In the genomic region with DNA sequence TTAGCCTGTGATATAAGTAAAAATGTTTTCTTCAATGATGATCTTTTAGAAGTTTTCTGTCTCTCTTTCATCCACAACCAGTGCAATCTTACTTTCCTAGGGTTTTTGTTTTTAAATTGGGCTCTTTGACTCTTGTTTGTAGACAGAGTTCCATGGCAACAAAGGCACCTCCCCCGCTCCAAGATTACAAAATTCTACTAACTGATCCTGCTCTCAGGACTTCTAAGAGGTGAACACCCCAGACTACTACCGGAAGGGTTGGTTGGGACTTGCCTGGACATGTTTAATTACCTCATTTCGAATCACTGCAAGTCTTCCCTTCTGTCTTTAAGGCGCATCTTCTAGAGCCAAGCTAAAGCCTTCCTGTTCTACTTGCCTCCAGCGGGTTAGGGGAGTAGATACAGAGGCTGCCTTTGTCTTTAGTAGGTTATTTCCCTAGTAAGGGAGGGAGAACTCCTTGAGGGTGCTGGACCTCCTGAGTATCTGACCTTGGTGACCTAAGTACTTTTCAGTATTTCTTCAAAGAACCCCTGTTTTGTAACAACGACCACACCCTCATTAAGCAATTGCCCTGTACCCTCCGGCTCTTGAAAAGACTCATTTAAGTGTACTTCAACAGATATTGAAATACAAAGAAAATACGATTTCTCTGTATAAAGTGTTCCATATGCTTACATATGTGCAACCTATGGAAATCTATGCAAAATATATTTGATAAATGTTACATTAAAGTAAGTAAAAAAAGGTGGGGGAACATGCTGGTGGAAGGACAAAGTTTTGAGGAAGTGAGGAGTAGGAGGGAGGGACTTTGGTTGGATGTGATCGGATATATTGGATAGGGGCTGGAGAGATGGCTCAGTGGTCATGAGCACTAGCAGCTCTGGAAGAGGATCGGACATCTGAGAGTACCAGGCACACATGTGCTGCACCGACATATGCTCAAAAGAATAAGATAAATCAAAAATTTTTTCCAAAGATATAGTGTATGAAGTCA, we compare ENCODE assay signal across 8 mouse cellular contexts. TPM values are rescaled to one million over a fixed set of nuclear protein-coding genes. Genes with fewer than 3 reads are reported as not detected.
DNase-seq lines count a peak whose midpoint lies in the region; ATAC-seq lines count a peak whose summit lies in the region.

No protein-coding gene starts in this region.

- H3K9me3 ChIP-seq in hindbrain, embryonic 10.5 days, result no peaks in the 10 kb centered on the region
- no peaks in the 10 kb centered on the region for H3K9me3 ChIP-seq in hindbrain, embryonic 11.5 days (ENCODE audit: control insufficient read depth, low read length)
- H3K9me3 ChIP-seq in intestine, embryonic 15.5 days, result no peaks in the 10 kb centered on the region
- H3K9me3 ChIP-seq in midbrain, embryonic 11.5 days (ENCODE audit: control insufficient read depth, low read length), result no peaks in the 10 kb centered on the region

- no peak for ATAC-seq in hindbrain, embryonic 11.5 days (ENCODE audit: low FRiP score)
- peak; percentile 10; the same call in 1 of the 2 replicates for ATAC-seq in common myeloid progenitor, adult 5-6 weeks (replicated peaks; ENCODE audit: low read depth, poor library complexity, severe bottlenecking)
- no peak for ATAC-seq in intestine, embryonic 15.5 days
- no peak for ATAC-seq in midbrain, embryonic 11.5 days (ENCODE audit: low FRiP score)

- no peak for DNase-seq in hindbrain, embryonic 10.5 days (ENCODE audit: low spot score)
- no peak for DNase-seq in hindbrain, embryonic 11.5 days (ENCODE audit: low spot score)
- peak; percentile 69 for DNase-seq in midbrain, embryonic 11.5 days (ENCODE audit: low spot score, missing footprints)
- no peak for DNase-seq in thymus, postnatal 14 days
- no peak for DNase-seq in layer of hippocampus, postnatal 25 days (ENCODE audit: extremely low spot score in 1 of 2, low spot score in 1 of 2)
- DNase-seq in spleen, postnatal 4 days (ENCODE audit: low spot score in 2 of 2), result no peak

- no peak overlapping the region for H3K9ac ChIP-seq in hindbrain, embryonic 11.5 days (ENCODE audit: low read depth, low read length)
- peak overlapping the region; percentile 68 for H3K9ac ChIP-seq in intestine, embryonic 15.5 days
- H3K9ac ChIP-seq in midbrain, embryonic 11.5 days (ENCODE audit: low read length), result no peak overlapping the region; the same call in 1 of the 2 replicates

- H3K4me3 ChIP-seq in hindbrain, embryonic 10.5 days, result peak overlapping the region; percentile 90
- H3K4me3 ChIP-seq in hindbrain, embryonic 11.5 days (ENCODE audit: low read depth, low read length), result no peak overlapping the region
- peak overlapping the region; percentile 92; the same call in 1 of the 2 replicates for H3K4me3 ChIP-seq in intestine, embryonic 15.5 days (replicated peaks)
- H3K4me3 ChIP-seq in midbrain, embryonic 11.5 days (ENCODE audit: low read depth, low read length), result no peak overlapping the region

- H3K4me2 ChIP-seq in hindbrain, embryonic 11.5 days (replicated peaks; ENCODE audit: low read depth, low read length), result no peak overlapping the region; the same call in 1 of the 2 replicates
- H3K4me2 ChIP-seq in intestine, embryonic 15.5 days (replicated peaks), result peak overlapping the region; percentile 87
- H3K4me2 ChIP-seq in midbrain, embryonic 11.5 days, result peak overlapping the region; percentile 67

- no peaks in the 10 kb centered on the region for H3K27me3 ChIP-seq in hindbrain, embryonic 10.5 days (ENCODE audit: insufficient read depth, poor library complexity, severe bottlenecking)
- no peaks in the 10 kb centered on the region for H3K27me3 ChIP-seq in hindbrain, embryonic 11.5 days (ENCODE audit: control insufficient read depth, insufficient read depth, low read length)
- H3K27me3 ChIP-seq in intestine, embryonic 15.5 days (replicated peaks), result no peaks in the 10 kb centered on the region
- H3K27me3 ChIP-seq in midbrain, embryonic 11.5 days (ENCODE audit: control insufficient read depth, insufficient read depth, low read length), result no peaks in the 10 kb centered on the region

- H3K4me1 ChIP-seq in hindbrain, embryonic 10.5 days (replicated peaks), result peaks cover 37% of the 10 kb centered on the region
- 0 out of 2 replicates have a peak, but pooled peaks cover 2% of the 10 kb centered on the region for H3K4me1 ChIP-seq in hindbrain, embryonic 11.5 days (replicated peaks; ENCODE audit: control insufficient read depth, insufficient read depth, low read length)
- H3K4me1 ChIP-seq in intestine, embryonic 15.5 days (replicated peaks), result peaks cover 6% of the 10 kb centered on the region
- H3K4me1 ChIP-seq in midbrain, embryonic 11.5 days (ENCODE audit: control insufficient read depth, insufficient read depth, low read length), result peaks cover 28% of the 10 kb centered on the region

- WGBS in hindbrain, embryonic 10.5 days, result 75% methylated on average over 11 of the region's 11 CpGs
- 79% methylated on average over 11 of the region's 11 CpGs for WGBS in hindbrain, embryonic 11.5 days
- WGBS in intestine, embryonic 15.5 days, result 61% methylated on average over 11 of the region's 11 CpGs
- WGBS in midbrain, embryonic 11.5 days, result 74% methylated on average over 11 of the region's 11 CpGs

- H3K36me3 ChIP-seq in hindbrain, embryonic 10.5 days, result peaks cover 7% of the 10 kb centered on the region
- no peaks in the 10 kb centered on the region for H3K36me3 ChIP-seq in hindbrain, embryonic 11.5 days (ENCODE audit: control insufficient read depth, insufficient read depth, low read length)
- H3K36me3 ChIP-seq in intestine, embryonic 15.5 days, result no peaks in the 10 kb centered on the region
- no peaks in the 10 kb centered on the region for H3K36me3 ChIP-seq in midbrain, embryonic 11.5 days (ENCODE audit: control insufficient read depth, insufficient read depth, low read length)

- H3K27ac ChIP-seq in hindbrain, embryonic 10.5 days, result no peak overlapping the region
- H3K27ac ChIP-seq in hindbrain, embryonic 11.5 days (ENCODE audit: low read depth, low read length), result no peak overlapping the region
- peak overlapping the region; percentile 88; the same call in 1 of the 2 replicates for H3K27ac ChIP-seq in intestine, embryonic 15.5 days
- H3K27ac ChIP-seq in midbrain, embryonic 11.5 days (ENCODE audit: low read depth, low read length), result no peak overlapping the region

RNA-seq across cellular contexts. Expression of a gene that starts 1.3 kb away (rescaled TPM):
- 11.2 and 12.1 TPM in 2 replicates for polyA plus RNA-seq in hindbrain, embryonic 10.5 days (2016; fragmentation: Nextera tagmentation; extraction: Ambion mirVana)
- polyA plus RNA-seq in hindbrain, embryonic 11.5 days (2014; fragmentation: Nextera tagmentation; extraction: Ambion mirVana), result 10.6 and 11.6 TPM in 2 replicates
- 10.3 and 11.4 TPM in 2 replicates for total RNA-seq in common myeloid progenitor, adult 5-6 weeks (2017)
- 3.5 and 4.1 TPM in 2 replicates for polyA plus RNA-seq in intestine, embryonic 15.5 days (2015; fragmentation: Nextera tagmentation; extraction: Ambion mirVana)
- polyA plus RNA-seq in midbrain, embryonic 11.5 days (2014; fragmentation: Nextera tagmentation; extraction: Ambion mirVana), result 17.2 and 23.4 TPM in 2 replicates
- total RNA-seq in layer of hippocampus, postnatal 25 days (2021), result 10 to 100 TPM; 15.7 to 17.4 TPM

RNA-seq across cellular contexts. Expression of a gene that starts 13.6 kb away (rescaled TPM):
- 53.9 and 60.6 TPM in 2 replicates for polyA plus RNA-seq in hindbrain, embryonic 10.5 days (2016; fragmentation: Nextera tagmentation; extraction: Ambion mirVana)
- 53.3 and 54.4 TPM in 2 replicates for polyA plus RNA-seq in hindbrain, embryonic 11.5 days (2014; fragmentation: Nextera tagmentation; extraction: Ambion mirVana)
- 28.7 and 32.8 TPM in 2 replicates for total RNA-seq in common myeloid progenitor, adult 5-6 weeks (2017)
- polyA plus RNA-seq in intestine, embryonic 15.5 days (2015; fragmentation: Nextera tagmentation; extraction: Ambion mirVana), result 53.0 and 55.1 TPM in 2 replicates
- polyA plus RNA-seq in midbrain, embryonic 11.5 days (2014; fragmentation: Nextera tagmentation; extraction: Ambion mirVana), result 55.7 and 56.7 TPM in 2 replicates
- total RNA-seq in layer of hippocampus, postnatal 25 days (2021), result 10 to 100 TPM; 37.6 to 39.4 TPM

RNA-seq across cellular contexts. Expression of a gene that starts 41.8 kb away (rescaled TPM):
- polyA plus RNA-seq in hindbrain, embryonic 10.5 days (2016; fragmentation: Nextera tagmentation; extraction: Ambion mirVana), result 47.0 and 51.1 TPM in 2 replicates
- 39.8 and 43.7 TPM in 2 replicates for polyA plus RNA-seq in hindbrain, embryonic 11.5 days (2014; fragmentation: Nextera tagmentation; extraction: Ambion mirVana)
- total RNA-seq in common myeloid progenitor, adult 5-6 weeks (2017), result 124 and 128 TPM in 2 replicates
- polyA plus RNA-seq in intestine, embryonic 15.5 days (2015; fragmentation: Nextera tagmentation; extraction: Ambion mirVana), result 42.6 and 44.5 TPM in 2 replicates
- polyA plus RNA-seq in midbrain, embryonic 11.5 days (2014; fragmentation: Nextera tagmentation; extraction: Ambion mirVana), result 49.8 and 56.0 TPM in 2 replicates
- 10 to 100 TPM; 26.9 to 31.4 TPM for total RNA-seq in layer of hippocampus, postnatal 25 days (2021)

Comparison
In these comparisons a context has a peak if more than half of its experiments do, and no peak if none do; other contexts are left out.
1. H3K4me3 ChIP-seq: peak in hindbrain, embryonic 10.5 days (single experiment) and intestine, embryonic 15.5 days (single experiment); none in hindbrain, embryonic 11.5 days (single experiment) and midbrain, embryonic 11.5 days (single experiment).